Mouse (Mus musculus) frontal cortex, postnatal 14 days (tissue): Measurements from ENCODE around the gene Ripor1.
"Not testable (repeated sequence)": the region's sequence is repeated elsewhere in the genome, so short reads cannot be mapped to it uniquely, and the experiment has no call there.

Experiments
- DNase-seq, 2 experiments: peaks; one replicate each; pipeline ENCODE4 v3.0.0; 2022; ENCODE audit warnings: low spot score in 2 of 2

Gene Ripor1

DNA sequence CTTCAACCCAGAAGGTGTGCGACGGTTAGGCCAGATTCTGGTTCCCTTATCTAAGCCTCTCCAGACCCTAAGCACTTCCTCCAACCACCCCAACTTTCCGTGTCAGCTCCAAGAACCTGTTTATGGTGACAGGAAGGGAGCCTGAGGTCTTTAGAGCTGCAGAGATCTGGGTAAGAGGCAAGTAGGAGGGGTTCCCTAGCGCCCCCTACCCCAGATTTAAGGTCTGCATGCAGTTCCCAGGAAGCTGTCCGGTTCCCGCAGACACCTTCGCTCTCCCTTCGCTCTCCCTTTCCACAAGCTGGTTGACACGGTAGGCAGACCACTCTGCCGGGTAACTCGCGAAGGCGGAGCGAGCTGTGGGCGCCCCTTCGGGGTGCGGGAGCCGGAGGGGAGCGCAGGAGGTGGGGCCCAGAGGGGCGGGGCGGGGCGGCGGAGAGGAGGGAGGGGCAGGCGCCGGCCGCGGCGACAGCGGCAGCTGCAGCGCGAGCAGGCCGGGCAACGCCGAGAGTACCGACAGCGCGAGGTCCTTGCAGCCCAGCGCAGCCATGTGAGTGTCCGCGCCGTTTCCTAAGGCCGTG is at the start of gene Ripor1:
Ripor1 (plus strand) TSS at position 452 of the 578 bp plus-strand sequence.
- peak; percentile 57 to 67 for DNase-seq

- no peak for DNase-seq
These were observed 42.2 kb upstream of the Ripor1 start for GRCm38 (mm10) chr8:105562863-105563262.

- DNase-seq: no peak
These were observed 41.2 kb upstream of the Ripor1 start for GRCm38 (mm10) chr8:105563871-105564270.

DNA sequence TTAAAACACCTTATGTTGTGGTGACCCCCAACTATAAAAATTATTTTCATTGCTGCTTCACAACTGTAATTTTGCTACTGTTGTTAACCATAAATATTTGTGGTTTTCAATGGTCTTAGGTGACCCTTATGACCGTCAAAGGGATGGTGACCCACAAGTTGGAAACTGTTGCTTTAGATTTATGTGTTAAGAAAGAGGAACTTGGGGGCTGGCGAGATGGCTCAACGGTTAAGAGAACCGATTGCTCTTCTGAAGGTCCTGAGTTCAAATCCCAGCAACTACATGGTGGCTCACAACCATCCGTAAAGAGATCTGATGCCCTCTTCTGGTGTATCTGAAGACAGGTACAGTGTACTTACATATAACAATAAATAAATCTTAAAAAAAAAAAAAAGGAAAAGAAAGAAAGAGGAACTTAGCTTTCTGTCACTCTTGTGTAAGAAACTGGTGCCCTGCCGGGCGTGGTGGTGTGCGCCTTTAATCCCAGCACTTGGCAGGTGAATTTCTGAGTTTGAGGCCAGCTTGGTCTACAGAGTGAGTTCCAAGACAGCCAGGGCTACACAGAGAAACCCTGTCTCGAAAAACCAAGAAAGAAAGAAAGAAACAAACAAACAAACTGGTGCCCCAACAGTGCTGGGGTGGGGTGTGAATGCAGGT is 40.4 kb upstream of the Ripor1 start:
- DNase-seq: not testable (repeated sequence)

GRCm38 (mm10) chr8:105565401-105565881 is 39.6 kb upstream of the Ripor1 start:
- DNase-seq: peak in 1 of 2 experiments; percentile 59

DNA sequence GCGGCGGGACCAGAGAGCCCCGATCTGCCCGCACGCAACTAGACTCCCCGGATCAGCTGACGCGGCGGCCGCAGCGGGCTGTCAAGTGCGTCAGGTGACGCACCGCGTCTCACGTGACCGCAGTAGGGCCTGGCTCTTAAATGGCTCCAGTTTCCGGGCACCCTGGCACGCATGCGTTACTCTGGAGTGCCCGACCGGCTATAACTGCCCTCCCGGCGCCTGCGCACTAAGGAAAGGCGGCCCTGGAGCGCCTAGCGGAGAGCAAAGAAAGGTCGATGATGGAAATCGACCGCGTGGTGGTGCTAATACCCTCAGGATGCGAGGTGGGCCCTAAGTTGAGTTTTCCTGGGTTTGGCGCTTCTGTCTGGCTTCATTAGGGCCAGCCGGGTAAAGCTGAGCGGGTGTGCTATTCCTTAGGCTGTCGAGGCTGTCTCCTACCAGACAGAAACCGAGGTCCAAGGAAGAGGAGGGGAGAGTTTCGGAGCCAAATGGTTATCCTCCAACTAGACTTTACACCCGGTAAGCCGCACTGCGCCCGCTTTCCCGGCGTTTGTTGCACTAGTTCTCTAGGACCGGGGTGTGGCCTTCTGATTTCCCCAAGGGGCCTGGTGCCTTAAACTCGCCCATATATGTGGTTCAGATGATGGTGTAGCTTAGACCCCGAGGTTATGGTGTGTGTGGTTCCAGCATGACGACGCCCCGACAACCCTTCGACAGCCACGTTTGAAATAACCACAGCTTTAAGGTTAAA is 38.9 kb upstream of the Ripor1 start, which contains the start of gene Atp6v0d1:
Atp6v0d1 (minus strand) TSS at position 96 of the 751 bp plus-strand sequence.
- peak; percentile 99 for DNase-seq

DNA sequence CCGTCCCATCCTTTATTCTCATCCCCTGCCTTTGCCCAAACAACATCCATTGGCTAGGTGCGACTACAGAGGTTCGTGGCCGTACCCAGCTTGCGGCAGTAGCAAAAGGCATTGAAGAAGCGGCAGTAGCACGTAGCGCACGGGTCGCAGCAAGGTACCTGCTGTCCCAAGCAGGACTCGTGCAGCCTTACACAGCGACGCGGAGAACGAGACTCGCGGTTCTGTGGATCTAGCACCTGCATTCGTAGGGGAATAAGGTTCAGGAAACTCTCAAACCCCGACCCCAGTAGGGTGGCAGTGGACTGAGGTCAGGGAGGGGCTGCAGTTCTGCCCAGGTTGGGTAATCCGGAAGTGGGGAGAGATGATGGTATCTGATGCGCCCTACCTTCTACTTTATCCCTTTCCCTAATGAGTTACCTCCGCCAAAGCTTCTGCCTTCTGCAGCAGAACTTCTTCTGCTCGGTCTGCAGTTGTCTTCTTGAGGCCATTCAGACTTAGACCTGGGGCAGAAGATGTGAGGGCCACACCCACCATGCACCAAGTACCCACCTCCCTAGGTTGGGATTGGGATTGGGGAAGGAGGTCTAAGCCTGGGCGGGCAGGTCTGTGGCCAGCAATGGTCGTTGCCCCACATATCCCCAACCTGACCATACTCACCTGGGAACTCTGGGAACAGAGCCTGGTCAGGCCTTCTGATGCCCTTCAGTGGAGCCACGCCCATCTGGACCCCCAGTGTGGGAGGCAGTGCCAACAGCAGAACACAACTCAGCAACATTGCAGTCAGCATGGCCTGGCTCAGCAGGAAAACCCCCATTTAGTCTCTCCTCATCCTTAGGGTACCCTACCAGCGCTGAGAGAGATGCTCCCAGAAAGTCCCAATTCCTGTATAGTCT is 38.1 kb upstream of the Ripor1 start:
- no peak for DNase-seq

GRCm38 (mm10) chr8:105571810-105572209 is 33.2 kb upstream of the Ripor1 start:
- no peak for DNase-seq

GRCm38 (mm10) chr8:105573427-105573826 is 31.6 kb upstream of the Ripor1 start:
- DNase-seq: no peak

- no peak for DNase-seq
These were observed 30.3 kb upstream of the Ripor1 start for GRCm38 (mm10) chr8:105574741-105575140.

GRCm38 (mm10) chr8:105575538-105575937 is 29.5 kb upstream of the Ripor1 start:
- DNase-seq: no peak

GRCm38 (mm10) chr8:105579719-105580118 is 25.3 kb upstream of the Ripor1 start:
- DNase-seq: no peak

DNA sequence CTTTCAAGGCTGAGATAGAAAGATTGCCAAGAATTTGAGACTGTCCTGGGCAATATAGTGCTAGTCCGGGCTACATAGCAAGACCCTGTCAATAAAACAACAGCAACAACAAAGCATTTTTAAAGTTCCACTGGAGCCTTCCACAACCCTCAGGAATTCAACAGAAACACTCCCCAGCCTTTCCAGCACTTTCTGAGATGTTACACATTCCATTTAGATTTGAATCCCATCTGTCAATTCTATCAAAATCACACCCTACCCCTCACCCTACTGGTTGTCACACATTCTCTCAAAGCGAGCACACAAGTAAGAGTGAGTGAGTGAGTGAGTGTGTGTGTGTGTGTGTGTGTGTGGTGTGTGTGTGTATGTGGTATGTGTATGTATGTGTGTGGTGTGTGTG is 12.6 kb upstream of the Ripor1 start:
- DNase-seq: no peak

GRCm38 (mm10) chr8:105593859-105594258 is 11.2 kb upstream of the Ripor1 start:
- DNase-seq: peak in 1 of 2 experiments; percentile 20

GRCm38 (mm10) chr8:105594451-105595242 is 10.4 kb upstream of the Ripor1 start:
- no peak for DNase-seq

DNA sequence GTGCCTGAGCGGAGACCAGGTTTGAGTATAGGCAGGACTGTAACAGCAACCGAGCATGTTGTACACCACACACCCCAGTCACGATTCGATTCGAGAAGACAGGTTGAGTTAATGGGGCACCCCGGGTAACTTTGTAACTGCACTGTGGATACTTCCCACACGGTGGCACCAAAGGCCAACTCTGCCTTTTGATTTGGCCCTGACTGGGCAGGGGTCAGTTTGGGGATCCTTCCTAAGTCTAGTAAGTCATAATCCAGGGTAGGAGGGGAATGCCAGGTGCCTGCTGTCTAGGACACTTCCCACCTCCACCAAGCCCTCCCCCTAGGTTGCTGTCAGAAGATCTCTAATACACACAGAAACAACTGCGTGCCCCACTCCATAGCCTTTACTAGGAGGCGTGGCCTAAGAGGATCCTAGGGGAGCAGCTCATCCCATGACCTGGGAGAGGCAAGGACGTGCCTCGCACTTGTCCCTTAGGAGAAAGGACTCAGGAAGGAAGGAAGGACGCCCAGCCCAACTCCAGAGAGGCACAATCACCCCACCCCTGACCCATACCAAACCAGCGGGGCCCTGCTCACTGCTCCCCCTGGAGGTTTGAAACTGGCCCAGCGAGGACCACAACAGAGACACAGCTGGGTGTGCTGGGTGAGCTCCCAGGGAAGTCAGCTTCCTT is 8.6 kb upstream of the Ripor1 start:
- no peak for DNase-seq

DNA sequence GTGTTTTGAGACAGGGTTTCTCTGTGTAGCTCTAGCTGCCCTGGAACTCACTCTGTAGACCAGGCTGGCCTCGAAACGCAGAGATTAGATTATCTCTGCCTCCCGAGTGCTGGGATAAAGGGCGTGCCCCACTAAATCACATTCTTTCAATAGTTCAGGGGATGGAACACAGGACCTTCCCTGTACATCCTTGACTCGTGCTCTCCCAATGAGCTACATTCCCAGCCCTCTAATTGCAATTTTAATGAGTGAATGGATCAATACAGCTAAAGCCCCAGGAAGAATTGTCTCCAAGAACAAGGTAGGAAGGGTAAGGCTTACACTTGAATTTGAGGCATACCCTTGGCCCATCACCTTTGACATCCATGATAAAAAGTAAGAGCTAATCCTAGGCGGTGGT is 6.3 kb upstream of the Ripor1 start:
- no peak for DNase-seq

DNA sequence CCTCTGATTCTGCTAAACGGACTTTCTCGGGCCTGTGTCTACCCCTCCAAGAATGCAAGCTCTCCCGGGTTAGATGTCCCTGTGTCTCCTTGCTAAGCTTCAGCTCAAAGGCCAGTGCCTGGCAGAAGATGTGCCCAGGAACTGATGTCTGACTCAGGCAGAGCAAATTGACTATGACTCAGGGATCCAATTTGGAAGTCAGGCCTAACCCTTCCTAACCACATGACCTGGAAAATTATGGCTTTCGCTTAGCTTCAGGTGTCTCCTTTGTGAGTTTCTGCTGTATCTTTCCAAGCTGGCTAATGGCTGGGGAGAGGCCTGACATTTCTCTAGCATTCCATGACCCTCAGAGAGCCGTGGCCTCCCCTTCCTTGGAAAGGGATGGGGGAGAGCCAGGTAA is 3.8 kb upstream of the Ripor1 start:
- no peak for DNase-seq

- not testable (repeated sequence) for DNase-seq
These were observed 2.5 kb upstream of the Ripor1 start for GRCm38 (mm10) chr8:105602540-105602939.
